Mouse (Mus musculus): ENCODE measurements around the gene Nhlrc4. TPM values are rescaled to one million over a fixed set of nuclear protein-coding genes. Genes with fewer than 3 reads are reported as not detected.

Gene Nhlrc4
- polyA plus RNA-seq, 2 experiments = 0.10 TPM; not detected in 1

- Histone ChIP-seq H3K4me3 (replicated peaks; ENCODE audit: low read length) (no peak overlapping the region), H3K4me2 (replicated peaks; ENCODE audit: low read depth, low read length, severe bottlenecking) (no peak overlapping the region), H3K4me1 (ENCODE audit: control insufficient read depth, insufficient read depth, low read length) (no peaks in the 10 kb centered on the region), H3K27ac (replicated peaks; ENCODE audit: low read depth, low read length) (no peak overlapping the region), H3K27me3 (ENCODE audit: control insufficient read depth, insufficient read depth, low read length) (no peaks in the 10 kb centered on the region), H3K9ac (ENCODE audit: low read depth, low read length, severe bottlenecking) (no peak overlapping the region), H3K9me3 (ENCODE audit: control insufficient read depth, low read length) (no peaks in the 10 kb centered on the region), H3K36me3 (ENCODE audit: control insufficient read depth, insufficient read depth, low read length) (peaks cover 72% of the 10 kb centered on the region)
- DNase-seq (ENCODE audit: low spot score) (no peak), ATAC-seq (ENCODE audit: low FRiP score, low read depth) (no peak)
- 93% methylated on average over 7 of the region's 7 CpGs for WGBS
- no peak for TF ChIP-seq POLR2A (IDR thresholded peaks at IDR 0.05; ENCODE audit: borderline replicate concordance, extremely low read depth, insufficient read depth, insufficient read length)
These were observed 17.7 kb upstream of the Nhlrc4 start for GRCm38 (mm10) chr17:25962413-25962905.

DNA sequence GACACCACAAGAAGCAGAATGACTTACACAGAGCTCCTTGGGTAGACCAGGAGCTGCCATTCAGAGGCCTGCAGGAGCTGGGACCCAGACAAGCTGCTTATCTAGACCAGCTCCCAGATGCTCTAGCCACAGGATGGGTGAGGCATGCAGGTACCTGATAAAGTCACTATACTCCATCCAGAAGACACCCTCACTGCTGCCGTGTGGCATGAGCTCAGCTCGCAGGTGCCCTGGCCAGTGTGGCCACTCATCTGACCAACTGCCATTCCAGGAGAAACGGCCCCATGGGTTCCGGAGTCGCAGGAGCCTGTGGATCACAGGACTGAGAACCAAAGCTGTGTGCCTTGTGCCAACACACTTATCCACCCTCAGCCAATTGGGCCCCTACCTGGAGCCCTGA lies 16.8 kb upstream of the Nhlrc4 start:
- no peaks in the 10 kb centered on the region for H3K9me3 ChIP-seq (ENCODE audit: control insufficient read depth, low read length)
- TF ChIP-seq POLR2A (IDR thresholded peaks at IDR 0.05; ENCODE audit: borderline replicate concordance, extremely low read depth, insufficient read depth, insufficient read length) = no peak
- no peak overlapping the region for H3K4me3 ChIP-seq (replicated peaks; ENCODE audit: low read length)
- peaks cover 67% of the 10 kb centered on the region for H3K36me3 ChIP-seq (ENCODE audit: control insufficient read depth, insufficient read depth, low read length)
- H3K27me3 ChIP-seq (ENCODE audit: control insufficient read depth, insufficient read depth, low read length) = no peaks in the 10 kb centered on the region
- 93% methylated on average over 5 of the region's 5 CpGs for WGBS
- H3K27ac ChIP-seq (replicated peaks; ENCODE audit: low read depth, low read length) = no peak overlapping the region
- ATAC-seq (ENCODE audit: low FRiP score, low read depth) (no peak), DNase-seq (ENCODE audit: low spot score) (no peak)
- no peaks in the 10 kb centered on the region for H3K4me1 ChIP-seq (ENCODE audit: control insufficient read depth, insufficient read depth, low read length)
- no peak overlapping the region for H3K4me2 ChIP-seq (replicated peaks; ENCODE audit: low read depth, low read length, severe bottlenecking)
- H3K9ac ChIP-seq (ENCODE audit: low read depth, low read length, severe bottlenecking) = no peak overlapping the region

GRCm38 (mm10) chr17:25959630-25960467 lies 15.1 kb upstream of the Nhlrc4 start:
- DNase-seq (ENCODE audit: low spot score) (no peak), ATAC-seq (ENCODE audit: low FRiP score, low read depth) (no peak)
- H3K36me3 ChIP-seq (ENCODE audit: control insufficient read depth, insufficient read depth, low read length) = peaks cover 63% of the 10 kb centered on the region
- 92% methylated on average over 23 of the region's 23 CpGs for WGBS
- no peak overlapping the region for H3K4me2 ChIP-seq (replicated peaks; ENCODE audit: low read depth, low read length, severe bottlenecking)
- H3K9me3 ChIP-seq (ENCODE audit: control insufficient read depth, low read length) = no peaks in the 10 kb centered on the region
- no peaks in the 10 kb centered on the region for H3K27me3 ChIP-seq (ENCODE audit: control insufficient read depth, insufficient read depth, low read length)
- no peak overlapping the region for H3K9ac ChIP-seq (ENCODE audit: low read depth, low read length, severe bottlenecking)
- no peak for TF ChIP-seq POLR2A (IDR thresholded peaks at IDR 0.05; ENCODE audit: borderline replicate concordance, extremely low read depth, insufficient read depth, insufficient read length)
- no peaks in the 10 kb centered on the region for H3K4me1 ChIP-seq (ENCODE audit: control insufficient read depth, insufficient read depth, low read length)
- H3K4me3 ChIP-seq (replicated peaks; ENCODE audit: low read length) = no peak overlapping the region
- H3K27ac ChIP-seq (replicated peaks; ENCODE audit: low read depth, low read length) = no peak overlapping the region

GRCm38 (mm10) chr17:25958771-25959494 lies 14.2 kb upstream of the Nhlrc4 start:
- no peak for TF ChIP-seq POLR2A (IDR thresholded peaks at IDR 0.05; ENCODE audit: borderline replicate concordance, extremely low read depth, insufficient read depth, insufficient read length)
- peaks cover 57% of the 10 kb centered on the region for H3K36me3 ChIP-seq (ENCODE audit: control insufficient read depth, insufficient read depth, low read length)
- H3K9ac ChIP-seq (ENCODE audit: low read depth, low read length, severe bottlenecking) = no peak overlapping the region
- no peak overlapping the region for H3K4me2 ChIP-seq (replicated peaks; ENCODE audit: low read depth, low read length, severe bottlenecking)
- H3K4me1 ChIP-seq (ENCODE audit: control insufficient read depth, insufficient read depth, low read length) = no peaks in the 10 kb centered on the region
- H3K9me3 ChIP-seq (ENCODE audit: control insufficient read depth, low read length) = no peaks in the 10 kb centered on the region
- no peak overlapping the region for H3K4me3 ChIP-seq (replicated peaks; ENCODE audit: low read length)
- no peak overlapping the region for H3K27ac ChIP-seq (replicated peaks; ENCODE audit: low read depth, low read length)
- H3K27me3 ChIP-seq (ENCODE audit: control insufficient read depth, insufficient read depth, low read length) = no peaks in the 10 kb centered on the region
- no peak for DNase-seq (ENCODE audit: low spot score)
- 91% methylated on average over 11 of the region's 11 CpGs for WGBS
- ATAC-seq (ENCODE audit: low FRiP score, low read depth) = no peak

GRCm38 (mm10) chr17:25957586-25958051 lies 12.9 kb upstream of the Nhlrc4 start:
- no peak overlapping the region for H3K4me2 ChIP-seq (replicated peaks; ENCODE audit: low read depth, low read length, severe bottlenecking)
- no peak overlapping the region for H3K9ac ChIP-seq (ENCODE audit: low read depth, low read length, severe bottlenecking)
- no peak for TF ChIP-seq POLR2A (IDR thresholded peaks at IDR 0.05; ENCODE audit: borderline replicate concordance, extremely low read depth, insufficient read depth, insufficient read length)
- no peaks in the 10 kb centered on the region for H3K9me3 ChIP-seq (ENCODE audit: control insufficient read depth, low read length)
- ATAC-seq (ENCODE audit: low FRiP score, low read depth) (no peak), DNase-seq (ENCODE audit: low spot score) (no peak)
- H3K4me1 ChIP-seq (ENCODE audit: control insufficient read depth, insufficient read depth, low read length) = no peaks in the 10 kb centered on the region
- WGBS = 73% methylated on average over 14 of the region's 14 CpGs
- H3K36me3 ChIP-seq (ENCODE audit: control insufficient read depth, insufficient read depth, low read length) = peaks cover 44% of the 10 kb centered on the region
- H3K27ac ChIP-seq (replicated peaks; ENCODE audit: low read depth, low read length) = no peak overlapping the region
- H3K4me3 ChIP-seq (replicated peaks; ENCODE audit: low read length) = no peak overlapping the region
- peaks cover 11% of the 10 kb centered on the region for H3K27me3 ChIP-seq (ENCODE audit: control insufficient read depth, insufficient read depth, low read length)
